Mouse (Mus musculus) stomach, postnatal 0 days (tissue): ENCODE results near the gene Olfr91. TPM values are rescaled to one million over a fixed set of nuclear protein-coding genes. Genes with fewer than 3 reads are reported as not detected.
"Not testable (repeated sequence)": the region's sequence is repeated elsewhere in the genome, so short reads cannot be mapped to it uniquely, and the experiment has no call there.

Experiments
- ATAC-seq: fragments of 200-750 bp; cut with Nextera tagmentation; 2 replicates; pipeline ENCODE4 v1.8.0; 2017; ENCODE audit not compliant: low FRiP score, low TSS enrichment
- DNase-seq: peaks from one replicate; pipeline ENCODE4 v3.0.0-alpha.2; 2016; ENCODE audit warnings: low spot score
- H3K27ac ChIP-seq: fragments of 300-500 bp; sonication (generic); replicated peaks from 2 replicates; pipeline ENCODE4 v1.5.1; 2014; ENCODE audit warnings: mild to moderate bottlenecking, control low read depth
- H3K27me3 ChIP-seq: fragments of 300-500 bp; sonication (generic); 2 replicates; pipeline ENCODE4 v1.6.1; 2014; ENCODE audit warnings: low read length; ENCODE audit not compliant: control insufficient read depth, insufficient read depth
- H3K36me3 ChIP-seq: fragments of 300-500 bp; sonication (generic); 2 replicates; pipeline ENCODE4 v1.6.1; 2014; ENCODE audit warnings: low read length, mixed read lengths; ENCODE audit not compliant: control insufficient read depth, insufficient read depth
- H3K4me1 ChIP-seq: fragments of 300-500 bp; sonication (generic); replicated peaks from 2 replicates; pipeline ENCODE4 v1.6.1; 2014; ENCODE audit warnings: antibody characterized with exemption; ENCODE audit not compliant: control insufficient read depth, insufficient read depth
- H3K4me2 ChIP-seq: fragments of 300-500 bp; sonication (generic); replicated peaks from 2 replicates; pipeline ENCODE4 v1.6.1; 2014; ENCODE audit warnings: low read depth, mild to moderate bottlenecking, control low read depth, moderate library complexity
- H3K4me3 ChIP-seq: fragments of 300-500 bp; sonication (generic); 2 replicates; pipeline ENCODE4 v1.5.1; 2014; ENCODE audit warnings: low read depth, low read length, control low read depth
- H3K9ac ChIP-seq: fragments of 300-500 bp; sonication (generic); 2 replicates; pipeline ENCODE4 v1.6.1; 2014; ENCODE audit warnings: mild to moderate bottlenecking, low read length, control low read depth, mixed read lengths
- H3K9me3 ChIP-seq: fragments of 300-500 bp; sonication (generic); 2 replicates; pipeline ENCODE4 v1.6.1; 2016; ENCODE audit warnings: low read length; ENCODE audit not compliant: control insufficient read depth
- CTCF ChIP-seq: IDR thresholded peaks from 2 replicates; pipeline ENCODE4 v1.5.1; 2016; ENCODE audit warnings: antibody characterized with exemption, low read depth, mild to moderate bottlenecking, moderate library complexity
- EP300 ChIP-seq: optimal IDR thresholded peaks from 2 replicates; pipeline ENCODE3; 2016; ENCODE audit warnings: antibody characterized with exemption
- WGBS: fragments of 180-500 bp; shearing (Covaris S2); extraction: QIAGEN DNeasy Blood & Tissue Kit; methylation state at CpG from one replicate; pipeline ENCODE4 v1.1.7; 2014; 5-methylcytosine and 5-hydroxymethylcytosine counted together
- polyA plus RNA-seq: library from polyadenylated mRNA; unstranded; fragments of >200 nt; fragmentation: Nextera tagmentation; extraction: Ambion mirVana; gene quantifications from 2 replicates; pipeline ENCODE4 v1.2.1, GENCODE M21; 2015

The Olfr91 gene
- not detected in 2 replicates for polyA plus RNA-seq

DNA sequence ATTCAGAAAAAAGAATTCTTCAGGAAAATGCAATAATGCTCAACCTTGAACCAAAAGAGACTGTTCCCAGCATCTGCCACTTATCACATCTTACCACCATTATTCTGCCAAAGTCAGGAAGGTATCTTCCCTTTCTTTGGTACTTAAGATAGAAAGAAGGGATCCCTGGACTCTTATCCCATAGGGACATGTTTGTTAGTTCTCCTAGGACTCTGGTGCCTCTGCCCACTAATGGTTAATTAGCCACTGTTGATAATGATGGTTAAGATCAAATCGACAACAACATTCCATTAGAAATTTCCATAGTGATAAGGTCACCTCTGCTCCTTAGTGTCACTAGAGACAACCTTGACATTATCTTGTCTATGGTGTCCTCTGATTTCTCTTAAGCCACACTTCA lies at the start of gene Olfr91:
Olfr91 (minus strand) TSS at position 101 of the 400 bp plus-strand sequence.
- Histone ChIP-seq H3K4me1 (no peaks in the 10 kb centered on the region), H3K27ac (no peak within 1 kb of the TSS), H3K9ac (no peak within 1 kb of the TSS), H3K4me2 (no peak within 1 kb of the TSS), H3K9me3 (no peaks in the 10 kb centered on the region), H3K27me3 (no peaks in the 10 kb centered on the region), H3K4me3 (no peak within 1 kb of the TSS), H3K36me3 (no peaks in the 10 kb centered on the region)
- ATAC-seq, result no peak
- WGBS, result 83% methylated on average over 1 of the region's 1 CpGs
- DNase-seq, result no peak
- TF ChIP-seq CTCF, result no peak
- TF ChIP-seq EP300, result no peak

DNA sequence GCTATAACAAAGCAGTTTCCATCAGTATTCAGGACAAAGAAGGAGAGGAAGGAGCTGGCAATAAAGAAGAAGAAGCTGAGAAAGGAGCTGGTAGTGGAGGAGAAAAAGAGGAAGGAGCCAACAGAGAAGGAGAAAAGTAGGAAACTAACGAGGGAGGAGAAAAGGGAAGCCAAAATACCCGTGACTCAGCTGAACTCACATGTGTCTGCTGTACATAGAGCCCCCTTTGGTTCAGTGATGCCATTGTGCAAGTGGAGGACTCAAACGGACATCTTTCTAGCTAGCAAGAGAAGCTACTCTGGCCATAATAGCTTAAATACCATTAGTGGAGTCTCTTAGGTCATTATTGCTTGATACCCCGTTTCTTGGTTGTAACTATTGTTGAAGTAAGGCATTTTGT lies 33.3 kb upstream of the Olfr91 start:
- H3K27ac ChIP-seq, H3K27me3 ChIP-seq, H3K36me3 ChIP-seq, H3K4me1 ChIP-seq, H3K4me3 ChIP-seq, H3K4me2 ChIP-seq, DNase-seq, H3K9ac ChIP-seq, ATAC-seq, H3K9me3 ChIP-seq: not testable (repeated sequence)
- 61% methylated on average over 4 of the region's 4 CpGs for WGBS

DNA sequence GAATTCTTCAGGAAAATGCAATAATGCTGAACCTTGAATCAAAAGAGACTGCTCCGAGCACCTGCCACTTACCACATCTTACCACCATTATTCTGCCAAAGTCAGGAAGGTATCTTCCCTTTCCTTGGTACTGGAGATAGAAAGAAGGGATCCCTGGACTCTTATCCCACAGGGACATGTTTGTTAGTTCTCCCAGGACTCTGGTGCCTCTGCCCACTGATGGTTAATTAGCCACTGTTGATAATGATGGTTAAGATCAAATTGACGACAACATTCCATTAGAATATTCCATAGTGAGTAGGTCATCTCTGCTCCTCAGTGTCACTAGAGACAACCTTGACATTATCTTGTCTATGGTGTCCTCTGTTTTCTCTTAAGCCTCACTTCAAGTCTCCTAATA lies 21.9 kb upstream of the Olfr91 start, which contains the start of gene Olfr92:
Olfr92 (minus strand) TSS at position 101 of the 400 bp plus-strand sequence.
- Histone ChIP-seq H3K27ac (no peak within 1 kb of the TSS), H3K9ac (no peak within 1 kb of the TSS), H3K4me2 (no peak within 1 kb of the TSS), H3K36me3 (no peaks in the 10 kb centered on the region), H3K9me3 (no peaks in the 10 kb centered on the region), H3K4me1 (no peaks in the 10 kb centered on the region), H3K4me3 (no peak within 1 kb of the TSS), H3K27me3 (no peaks in the 10 kb centered on the region)
- TF ChIP-seq EP300, result no peak
- no peak for TF ChIP-seq CTCF
- no peak for DNase-seq
- ATAC-seq, result no peak
- 88% methylated on average over 2 of the region's 2 CpGs for WGBS

- H3K4me2 ChIP-seq, result no peak overlapping the region
- no peak overlapping the region for H3K27ac ChIP-seq
- WGBS, result 76% methylated on average over 5 of the region's 5 CpGs
- no peaks in the 10 kb centered on the region for H3K36me3 ChIP-seq
- H3K4me1 ChIP-seq, result no peaks in the 10 kb centered on the region
- DNase-seq (no peak), ATAC-seq (no peak)
- no peaks in the 10 kb centered on the region for H3K27me3 ChIP-seq
- no peak overlapping the region for H3K9ac ChIP-seq
- no peak overlapping the region for H3K4me3 ChIP-seq
- TF ChIP-seq EP300 (no peak), CTCF (no peak)
- no peaks in the 10 kb centered on the region for H3K9me3 ChIP-seq
Measured at GRCm38 (mm10) chr17:37093289-37093688, 4.8 kb downstream of the Olfr91 start.

GRCm38 (mm10) chr17:37092198-37092597 lies 5.9 kb downstream of the Olfr91 start:
- no peaks in the 10 kb centered on the region for H3K9me3 ChIP-seq
- no peak overlapping the region for H3K4me2 ChIP-seq
- H3K9ac ChIP-seq, result no peak overlapping the region
- no peaks in the 10 kb centered on the region for H3K4me1 ChIP-seq
- WGBS, result 71% methylated on average over 1 of the region's 1 CpGs
- no peak overlapping the region for H3K4me3 ChIP-seq
- ATAC-seq, result no peak
- no peak overlapping the region for H3K27ac ChIP-seq
- no peak for DNase-seq
- no peaks in the 10 kb centered on the region for H3K27me3 ChIP-seq
- H3K36me3 ChIP-seq, result no peaks in the 10 kb centered on the region
- TF ChIP-seq EP300 (no peak), CTCF (no peak)

GRCm38 (mm10) chr17:37088399-37088798 lies 9.7 kb downstream of the Olfr91 start, which contains the start of gene Olfr90:
TSS of gene Olfr90 (minus strand) at chr17:37088499.
- TF ChIP-seq CTCF, result no peak
- TF ChIP-seq EP300, result no peak
- DNase-seq, result no peak

More at GRCm38 (mm10) chr17:37088399-37088798, 9.7 kb downstream of the Olfr91 start, which contains the start of gene Olfr90:
- no peaks in the 10 kb centered on the region for H3K9me3 ChIP-seq
- H3K4me1 ChIP-seq, result no peaks in the 10 kb centered on the region
- no peaks in the 10 kb centered on the region for H3K27me3 ChIP-seq
- H3K27ac ChIP-seq, result no peak within 1 kb of the TSS
- no peak within 1 kb of the TSS for H3K4me2 ChIP-seq
- H3K9ac ChIP-seq, result no peak within 1 kb of the TSS
- no peak within 1 kb of the TSS for H3K4me3 ChIP-seq
- H3K36me3 ChIP-seq, result no peaks in the 10 kb centered on the region
- ATAC-seq, result no peak
